Mouse (Mus musculus) CD4-positive, CD25-positive, alpha-beta regulatory T cell, adult 2 months (primary cell): ENCODE results near the gene Qk.
A peak's percentile ranks its signal among the peaks of the same experiment; 100 is the strongest.

ENCODE experiments used
- DNase-seq: peaks from one replicate; pipeline ENCODE4 v3.0.0-alpha.2; 2012; ENCODE audit warnings: low read depth, low spot score

Gene Qk

DNA sequence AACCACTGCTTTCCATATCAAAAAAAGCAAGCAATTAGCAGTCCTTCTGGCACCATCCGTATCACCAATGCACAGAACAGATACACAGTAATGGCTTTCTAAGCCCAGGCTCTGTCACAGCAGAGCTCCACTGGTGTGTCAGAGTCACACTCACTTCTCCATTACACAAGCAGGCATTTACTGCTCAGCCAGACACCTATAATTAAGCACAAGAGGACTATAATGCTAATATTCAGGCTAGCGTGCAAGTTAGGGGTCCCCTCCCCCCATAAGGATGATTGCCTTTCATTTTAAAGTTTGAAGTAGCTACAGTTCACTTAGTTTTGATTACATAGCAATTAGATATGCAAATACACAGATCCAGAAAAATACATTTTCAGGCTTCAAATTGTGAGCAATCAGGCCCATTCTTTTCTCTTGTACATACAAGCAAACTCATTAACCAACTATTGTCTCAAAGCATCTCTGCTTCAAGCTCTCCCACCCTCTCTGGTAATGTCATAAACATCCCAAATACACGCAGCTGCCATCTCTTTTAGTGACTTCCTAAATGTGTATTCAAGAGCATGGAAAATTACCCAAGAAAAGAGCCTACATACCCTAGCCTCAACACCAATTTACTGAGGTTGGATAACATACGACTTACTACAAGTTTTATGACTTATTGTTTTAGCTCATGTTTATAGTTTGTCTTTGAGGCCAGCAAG lies 68.2 kb downstream of the Qk start:
- DNase-seq: no peak

DNA sequence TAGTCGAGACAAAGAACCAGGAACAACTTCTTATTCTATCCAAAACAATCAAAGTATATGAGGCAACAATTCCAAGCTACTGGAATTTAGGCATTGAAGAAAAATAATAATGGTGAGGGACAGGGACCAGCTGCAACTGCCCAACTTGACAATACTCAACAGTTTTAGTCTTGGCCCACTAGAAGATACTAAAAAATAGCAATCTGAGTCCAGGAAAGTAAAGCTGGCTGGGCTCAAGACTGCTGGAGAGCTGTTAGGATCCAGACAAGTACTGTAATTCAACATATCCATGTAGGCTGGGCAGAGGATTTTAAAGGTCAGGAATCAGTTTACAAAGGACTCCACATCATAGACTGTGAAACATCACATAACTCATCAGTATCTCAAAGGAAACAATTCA lies 79.6 kb downstream of the Qk start:
- DNase-seq: no peak

DNA sequence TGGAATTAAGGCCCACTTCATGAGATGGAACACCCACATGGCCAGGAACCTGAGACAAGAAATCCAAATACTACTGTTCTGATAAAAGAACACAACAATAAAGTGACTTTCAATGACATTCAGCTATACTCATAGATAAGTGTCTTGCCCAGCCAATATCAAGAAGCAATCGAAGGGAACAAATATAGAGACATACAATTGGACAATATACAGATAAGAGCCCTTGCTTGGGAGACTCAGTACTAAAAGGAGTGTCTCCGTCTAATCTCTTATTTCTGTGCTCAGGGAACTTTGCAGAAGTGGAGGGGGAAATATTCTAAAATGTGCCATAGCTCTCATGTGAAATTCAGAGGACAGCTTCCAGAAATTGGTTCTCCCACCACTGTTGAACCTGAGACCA lies 83.1 kb downstream of the Qk start:
- DNase-seq: no peak

DNA sequence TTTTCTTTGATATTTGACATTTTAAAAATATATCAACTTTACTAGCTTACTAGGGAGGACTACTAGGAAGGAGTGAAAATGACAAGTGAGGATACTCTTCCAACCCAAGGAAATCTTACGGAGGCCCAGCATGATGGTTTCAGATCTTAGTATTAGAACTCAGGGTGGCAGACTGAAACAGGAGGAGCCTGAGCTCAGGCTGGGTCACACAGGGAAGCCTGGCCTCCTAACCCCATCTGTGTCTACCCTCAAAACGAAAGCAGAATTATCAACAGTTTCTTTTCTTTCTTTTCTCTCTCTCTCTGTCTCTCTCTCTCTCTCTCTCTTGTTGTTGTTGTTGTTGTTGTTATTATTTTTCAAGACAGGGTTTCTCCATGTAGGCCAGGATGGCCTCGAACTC lies 87.2 kb downstream of the Qk start:
- DNase-seq: peak; percentile 53

DNA sequence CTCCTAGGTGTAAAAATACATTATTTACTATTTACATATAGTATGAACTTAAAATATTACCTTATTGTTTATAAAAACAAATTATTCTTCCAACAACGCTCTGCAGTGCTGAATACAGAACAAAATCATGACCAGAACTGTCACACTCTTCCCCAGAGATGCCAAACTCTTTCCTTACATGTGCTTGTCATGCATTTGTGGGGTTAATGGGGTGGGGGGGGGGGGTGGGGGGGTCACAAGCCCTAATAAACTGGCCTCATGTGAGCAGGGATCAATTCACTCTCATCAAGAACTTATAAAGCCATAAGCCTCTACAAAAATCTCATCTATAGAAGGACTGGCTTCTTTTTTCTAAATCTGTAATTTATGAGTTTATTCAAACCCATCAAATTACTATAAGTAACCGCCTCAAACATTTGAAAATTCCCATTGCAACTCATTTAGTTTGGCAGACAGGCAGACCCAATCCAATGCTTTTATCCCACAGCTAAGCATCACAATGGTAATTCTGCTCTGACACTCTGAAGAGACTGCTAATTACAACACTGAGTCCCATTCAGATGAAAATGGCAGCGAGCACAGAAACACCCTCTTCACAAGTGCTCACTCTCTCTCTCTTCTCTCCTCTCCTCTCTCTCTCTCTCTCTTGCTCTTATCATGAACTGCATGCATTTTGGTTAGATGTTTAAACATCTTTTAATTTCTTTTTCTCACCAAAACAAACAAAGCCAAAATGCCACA lies 91.7 kb downstream of the Qk start:
- DNase-seq: no peak

DNA sequence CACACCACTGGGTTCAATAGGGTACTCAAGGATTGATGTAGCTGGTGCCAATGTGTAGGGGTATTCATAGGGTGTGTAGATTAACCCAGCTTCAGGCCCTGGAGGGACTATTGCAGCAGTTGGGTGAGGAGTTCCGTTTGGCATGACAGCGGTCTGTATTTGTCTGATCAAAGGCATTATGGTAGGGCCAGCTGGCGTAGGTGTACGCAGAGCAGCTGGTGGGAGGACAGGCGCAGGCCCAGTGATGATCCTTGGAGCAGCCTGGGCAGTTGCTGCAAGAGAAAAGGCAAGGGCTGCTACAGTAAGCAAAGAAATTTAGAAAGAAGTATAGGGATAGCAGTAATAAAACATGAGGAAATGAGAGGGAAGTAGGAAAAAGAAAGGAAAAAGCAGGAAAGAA lies 103.5 kb downstream of the Qk start:
- DNase-seq: no peak

DNA sequence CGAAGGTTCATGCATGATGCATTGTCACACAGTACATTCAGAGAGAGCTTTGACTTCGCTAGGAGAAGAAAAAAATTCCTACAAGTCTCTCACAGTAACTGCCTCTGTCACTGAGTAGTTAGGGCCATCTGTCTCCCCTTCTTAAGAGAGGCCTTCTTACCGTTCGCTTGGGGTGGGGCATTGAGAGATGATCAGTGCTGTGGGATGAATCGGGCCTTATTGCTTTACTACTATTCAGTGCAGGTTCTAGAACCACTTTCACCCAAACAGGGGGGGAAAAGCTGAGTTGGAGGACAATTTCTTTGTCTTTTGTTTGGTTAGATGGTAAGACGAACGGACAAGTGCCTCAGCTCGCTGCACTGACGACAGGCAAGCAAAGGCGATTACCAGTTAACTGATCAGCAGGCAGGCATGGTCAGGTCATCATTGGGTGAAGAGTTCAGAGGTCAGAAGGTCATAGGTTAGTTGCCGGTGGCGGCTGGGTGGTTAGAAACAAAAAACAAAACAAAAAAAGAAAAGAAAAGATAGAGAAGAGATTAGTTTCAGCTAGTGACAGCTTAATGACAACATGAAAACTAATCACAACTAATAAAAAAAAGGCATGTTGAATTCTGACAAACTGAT lies 110.4 kb downstream of the Qk start:
- no peak for DNase-seq

DNA sequence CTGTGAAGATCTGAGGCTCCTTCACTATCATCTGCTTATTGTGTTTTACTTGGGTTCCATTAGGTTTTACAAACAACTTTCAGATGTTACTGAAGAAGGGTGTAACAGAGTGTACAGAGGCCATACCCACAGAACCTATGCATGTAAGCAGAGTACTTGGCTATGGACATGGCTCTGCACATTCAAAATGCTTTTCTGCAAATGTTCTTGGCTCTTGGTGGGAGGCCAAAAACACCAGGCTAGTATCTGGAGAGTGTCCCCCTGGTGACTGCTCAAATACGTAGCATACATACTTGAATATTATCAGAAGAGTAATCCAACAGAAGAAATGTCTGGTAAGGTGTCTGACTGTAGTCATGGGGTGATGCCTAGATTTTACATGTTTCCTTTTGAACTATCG lies 121.0 kb downstream of the Qk start:
- DNase-seq: no peak

DNA sequence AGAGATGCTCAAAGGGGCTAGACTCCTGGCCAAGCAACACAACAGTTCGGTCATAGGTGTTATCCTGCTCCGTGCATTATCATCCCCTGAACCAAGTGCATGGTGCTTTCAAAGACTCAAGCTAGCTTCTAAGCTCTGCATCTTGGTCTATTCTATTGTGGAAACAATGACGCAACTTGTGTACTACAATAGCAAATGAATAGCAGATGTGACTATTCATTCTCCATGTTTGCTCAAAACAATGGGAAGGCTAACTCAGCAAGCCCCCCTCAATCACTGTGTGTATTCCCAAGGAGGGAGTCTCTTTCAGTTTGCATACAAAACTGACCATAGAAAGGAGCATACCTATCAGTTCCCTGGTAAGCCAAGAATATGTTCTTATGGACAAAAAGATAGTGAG lies 121.4 kb downstream of the Qk start:
- DNase-seq: no peak

DNA sequence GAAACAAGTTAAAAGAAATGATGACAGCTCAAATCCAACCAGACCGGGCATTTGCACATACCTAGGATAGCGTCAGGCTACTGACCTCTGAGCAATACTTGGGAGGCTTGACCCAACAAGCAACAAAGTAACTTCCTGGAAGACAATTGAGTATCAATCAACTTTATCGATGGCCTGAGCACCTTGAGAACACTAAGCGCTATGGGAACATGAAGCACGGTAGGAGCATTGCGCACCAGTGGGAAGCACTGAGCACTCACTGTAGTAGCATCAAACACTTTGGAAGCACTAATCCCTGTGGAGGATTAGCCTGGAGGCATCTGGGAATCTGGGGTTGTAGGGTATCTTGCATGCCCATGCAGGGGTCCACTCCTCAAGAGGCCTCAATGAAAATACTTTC lies 124.0 kb downstream of the Qk start:
- no peak for DNase-seq

DNA sequence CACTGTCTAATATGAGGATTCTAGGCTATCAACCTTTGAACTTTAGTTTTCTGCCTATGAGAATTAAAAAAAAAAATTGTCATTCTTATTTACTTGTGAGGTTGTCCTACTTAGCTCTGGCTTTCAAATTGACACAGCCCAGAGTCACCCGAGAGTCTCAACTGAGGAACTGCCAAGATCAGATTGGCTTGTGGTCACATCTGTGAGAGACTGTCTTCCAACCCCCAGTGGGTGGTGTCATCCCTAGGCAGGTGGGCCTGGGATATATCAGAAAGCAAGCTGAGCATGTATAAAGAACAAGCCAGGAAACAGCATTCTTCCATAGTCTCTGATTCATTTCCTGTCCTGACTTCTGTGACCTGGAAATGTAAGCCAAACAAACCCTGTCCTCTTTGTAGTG lies 128.8 kb downstream of the Qk start:
- DNase-seq: no peak

DNA sequence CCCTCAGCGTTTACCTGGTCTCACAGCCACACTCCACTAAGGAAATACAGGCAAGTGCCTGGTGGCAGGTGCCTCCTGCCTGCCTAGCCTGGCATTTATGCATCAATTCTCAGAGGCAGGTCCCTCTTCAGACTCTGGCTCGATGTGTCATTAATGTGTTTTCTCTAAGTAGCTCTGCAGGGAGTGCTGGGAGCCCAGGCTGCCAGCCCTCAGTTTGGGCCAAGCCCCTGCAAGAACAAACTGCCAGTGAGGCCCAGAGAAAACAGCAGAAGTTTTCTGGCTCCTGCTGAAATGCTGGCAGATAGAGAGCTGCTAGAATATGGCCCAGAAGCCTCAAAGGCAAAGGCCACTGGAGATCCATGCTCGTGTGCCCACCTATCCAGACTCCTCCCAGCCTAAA lies 131.2 kb downstream of the Qk start:
- no peak for DNase-seq

DNA sequence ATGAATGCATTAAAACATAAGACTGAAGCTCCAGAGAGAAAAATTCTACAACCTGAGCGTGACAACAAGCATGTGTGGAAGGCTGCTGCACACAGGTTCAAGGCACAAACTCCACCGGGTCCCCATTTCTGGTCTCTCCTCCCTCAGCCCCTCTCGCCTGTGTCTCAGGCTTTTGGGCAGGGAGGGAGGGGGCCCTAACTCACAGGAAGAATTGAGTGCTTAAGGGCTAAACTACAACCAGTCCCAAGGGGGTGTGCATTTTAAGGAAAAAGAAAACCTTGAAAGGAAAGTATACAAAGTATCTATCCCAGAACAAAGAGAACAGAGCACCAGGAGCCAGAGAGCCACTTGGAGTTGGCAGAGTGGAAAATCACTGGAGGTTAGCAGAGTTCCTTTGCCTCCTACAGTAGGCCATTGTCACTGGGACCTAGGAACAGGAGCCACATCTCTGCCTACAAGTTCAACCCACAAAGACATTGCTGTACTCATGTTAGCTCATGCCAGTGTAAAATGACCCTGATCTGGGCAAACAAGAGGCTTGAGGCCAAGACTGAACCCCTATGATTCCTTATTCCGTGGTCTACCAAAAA lies 132.1 kb downstream of the Qk start:
- DNase-seq: no peak

DNA sequence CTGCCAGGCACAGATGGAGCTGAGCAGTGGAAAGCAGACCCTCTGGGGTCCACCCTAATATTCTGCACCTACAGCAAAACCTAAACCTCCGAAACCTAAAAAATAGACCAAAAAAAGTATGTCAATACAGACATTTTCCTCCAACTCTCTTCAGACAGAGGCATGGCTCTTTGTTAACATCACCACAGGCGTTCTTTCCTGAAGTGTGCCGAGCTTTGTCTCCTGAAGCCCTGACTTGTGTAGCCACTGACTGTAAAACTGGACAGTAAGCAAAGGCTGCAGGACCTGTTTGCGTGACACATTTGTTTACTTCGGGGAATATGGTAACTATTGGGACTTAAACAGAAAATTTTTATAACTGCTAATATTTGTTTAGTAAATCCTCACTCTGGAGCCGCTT lies 137.9 kb downstream of the Qk start:
- no peak for DNase-seq

DNA sequence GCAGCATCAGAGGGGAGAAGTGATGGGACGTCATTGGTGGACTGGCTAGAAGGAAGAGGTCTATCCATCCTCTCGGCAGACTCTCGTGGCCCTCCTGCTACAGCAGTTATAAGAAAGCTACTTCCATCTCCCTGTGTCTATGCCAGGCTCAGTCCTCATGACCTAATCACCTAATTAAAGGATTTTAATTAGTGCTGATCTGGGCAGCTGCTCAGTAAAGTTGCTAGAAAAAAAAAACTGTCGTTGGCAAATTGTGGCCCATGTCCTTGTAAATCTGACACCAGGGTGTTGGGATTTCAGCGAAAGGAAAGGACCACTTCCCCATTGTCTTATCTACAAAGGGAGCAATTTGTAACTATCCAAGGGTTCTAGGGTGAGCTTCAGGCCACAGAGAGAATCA lies 142.6 kb downstream of the Qk start:
- no peak for DNase-seq

DNA sequence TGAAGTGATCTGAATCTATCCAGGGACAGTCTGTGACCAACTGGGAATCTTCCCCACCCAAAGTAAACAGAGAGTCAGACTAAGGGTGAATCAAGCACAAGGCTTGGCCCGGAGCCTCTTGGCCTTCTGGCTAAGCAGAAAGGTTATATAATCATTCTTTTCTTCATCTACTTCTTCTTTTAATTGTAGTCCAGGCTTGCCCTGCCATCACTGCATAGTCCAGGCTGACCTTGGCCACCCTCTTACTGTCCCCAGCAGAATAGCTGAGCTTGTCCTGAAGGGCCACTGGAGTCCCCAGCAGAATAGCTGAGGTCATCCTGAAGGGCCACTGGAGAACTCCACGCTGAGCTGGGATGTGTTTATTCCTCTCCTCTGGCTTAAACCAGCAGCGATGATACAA lies 158.4 kb downstream of the Qk start:
- DNase-seq: no peak

DNA sequence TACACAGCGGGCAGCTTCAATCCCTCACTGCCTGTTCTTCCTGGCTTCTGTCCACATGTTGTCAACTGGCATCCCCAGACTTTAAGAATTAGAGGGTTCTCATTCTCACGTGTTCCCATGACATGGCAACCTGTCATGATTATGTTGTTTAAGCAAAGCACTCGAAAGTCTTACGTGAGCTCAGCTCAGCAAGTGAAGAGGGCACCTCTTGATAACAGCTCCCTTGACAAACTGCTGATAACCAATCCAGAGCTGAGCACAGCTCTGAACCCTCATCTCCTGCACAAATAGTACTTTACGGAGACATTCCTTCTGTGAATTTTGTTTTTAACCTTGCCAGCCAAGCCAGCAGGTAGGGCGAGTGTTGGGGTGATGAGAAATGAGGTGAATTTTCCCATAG lies 159.2 kb downstream of the Qk start:
- no peak for DNase-seq

DNA sequence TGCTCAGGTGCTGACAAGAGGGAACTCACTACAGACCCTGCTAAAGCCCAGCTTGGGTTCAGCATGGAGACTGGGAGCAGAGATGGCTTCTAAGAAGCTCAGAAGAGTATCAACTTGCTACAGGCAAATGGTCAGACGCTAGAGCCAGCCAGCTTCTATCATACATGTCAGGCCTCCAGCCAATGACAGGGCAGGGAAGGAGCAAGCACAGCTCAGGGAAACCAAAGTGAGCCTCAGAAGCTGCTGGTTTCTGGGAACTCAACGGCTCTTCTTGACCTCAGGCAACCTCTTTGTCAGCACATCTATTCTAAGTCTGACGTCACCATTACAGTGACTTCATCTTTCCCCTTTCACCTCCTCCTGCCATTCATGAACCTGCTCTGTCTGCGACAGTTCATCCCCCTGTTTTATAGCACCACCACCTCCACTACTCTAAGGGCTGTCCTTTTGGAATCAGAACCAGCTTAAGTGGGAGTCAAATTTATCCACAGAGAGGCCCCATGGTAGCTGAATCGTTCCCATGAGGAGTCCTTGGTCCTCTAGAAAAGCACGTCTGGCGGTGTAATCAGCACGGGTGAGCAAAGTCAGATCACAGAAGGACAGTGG lies 166.7 kb downstream of the Qk start:
- no peak for DNase-seq
